Mouse (Mus musculus): ENCODE data around the gene 1700037H04Rik.

- TF ChIP-seq POLR2A (IDR thresholded peaks at IDR 0.05; ENCODE audit: insufficient read depth, low read depth, low read length) (no peak), CTCF (IDR thresholded peaks at IDR 0.05) (no peak), EP300 (IDR thresholded peaks at IDR 0.05; ENCODE audit: insufficient read depth, low read depth, low read length) (no peak)
Measured at GRCm38 (mm10) chr2:131104021-131104420, 55.9 kb downstream of the 1700037H04Rik start.

All from heart, adult 2 months (tissue).